Mouse (Mus musculus): ENCODE results near the gene Btn2a2. TPM values are rescaled to one million over a fixed set of nuclear protein-coding genes. Genes with fewer than 3 reads are reported as not detected.

Btn2a2 gene
- polyA plus RNA-seq, 1 experiment from 2014 or later, result 0.14 TPM

- Histone ChIP-seq H3K9ac (ENCODE audit: low read depth, low read length) (no peak overlapping the region), H3K36me3 (ENCODE audit: control insufficient read depth, insufficient read depth, low read length) (no peaks in the 10 kb centered on the region)
- no peak for ATAC-seq
Observed at GRCm38 (mm10) chr13:23462669-23463068, 26.0 kb downstream of the Btn2a2 start.

GRCm38 (mm10) chr13:23462063-23462462, 26.6 kb downstream of the Btn2a2 start:
- no peak for ATAC-seq
- 83% methylated on average over 4 of the region's 4 CpGs for WGBS
- Histone ChIP-seq H3K9me3 (ENCODE audit: control insufficient read depth, low read length) (no peaks in the 10 kb centered on the region), H3K27me3 (replicated peaks; ENCODE audit: control insufficient read depth, insufficient read depth, low read length) (no peaks in the 10 kb centered on the region), H3K4me1 (ENCODE audit: control insufficient read depth, insufficient read depth, low read depth, low read length) (peaks cover 8% of the 10 kb centered on the region), H3K4me2 (ENCODE audit: low read length) (no peak overlapping the region), H3K27ac (ENCODE audit: low read depth, low read length) (no peak overlapping the region), H3K4me3 (ENCODE audit: low read length) (no peak overlapping the region), H3K9ac (ENCODE audit: low read depth, low read length) (no peak overlapping the region), H3K36me3 (ENCODE audit: control insufficient read depth, insufficient read depth, low read length) (no peaks in the 10 kb centered on the region)

More at GRCm38 (mm10) chr13:23462669-23463068, 26.0 kb downstream of the Btn2a2 start:
- H3K4me3 ChIP-seq (ENCODE audit: low read length), result no peak overlapping the region
- no peak overlapping the region for H3K27ac ChIP-seq (ENCODE audit: low read depth, low read length)
- H3K9me3 ChIP-seq (ENCODE audit: control insufficient read depth, low read length), result no peaks in the 10 kb centered on the region
- H3K4me1 ChIP-seq (ENCODE audit: control insufficient read depth, insufficient read depth, low read depth, low read length), result peaks cover 8% of the 10 kb centered on the region
- no peak overlapping the region for H3K4me2 ChIP-seq (ENCODE audit: low read length)
- no peaks in the 10 kb centered on the region for H3K27me3 ChIP-seq (replicated peaks; ENCODE audit: control insufficient read depth, insufficient read depth, low read length)

GRCm38 (mm10) chr13:23459264-23459846, 29.3 kb downstream of the Btn2a2 start:
- WGBS, result 22% methylated on average over 15 of the region's 15 CpGs
- no peaks in the 10 kb centered on the region for H3K9me3 ChIP-seq (ENCODE audit: control insufficient read depth, low read length)
- H3K36me3 ChIP-seq (ENCODE audit: control insufficient read depth, insufficient read depth, low read length), result no peaks in the 10 kb centered on the region
- H3K27ac ChIP-seq (ENCODE audit: low read depth, low read length), result no peak overlapping the region
- ATAC-seq, result no peak
- H3K4me1 ChIP-seq (ENCODE audit: control insufficient read depth, insufficient read depth, low read depth, low read length), result no peaks in the 10 kb centered on the region; the same call in 1 of the 2 replicates
- H3K27me3 ChIP-seq (replicated peaks; ENCODE audit: control insufficient read depth, insufficient read depth, low read length), result no peaks in the 10 kb centered on the region
- H3K4me3 ChIP-seq (ENCODE audit: low read length), result no peak overlapping the region; the same call in 1 of the 2 replicates
- no peak overlapping the region for H3K9ac ChIP-seq (ENCODE audit: low read depth, low read length)
- peak overlapping the region; percentile 38 for H3K4me2 ChIP-seq (ENCODE audit: low read length)

- H3K36me3 ChIP-seq (ENCODE audit: control insufficient read depth, insufficient read depth, low read length), result no peaks in the 10 kb centered on the region
- H3K4me3 ChIP-seq (ENCODE audit: low read length), result peak overlapping the region; percentile 81
- peak overlapping the region; percentile 66 for H3K4me2 ChIP-seq (ENCODE audit: low read length)
- peak overlapping the region; percentile 72 for H3K9ac ChIP-seq (ENCODE audit: low read depth, low read length)
- H3K27ac ChIP-seq (ENCODE audit: low read depth, low read length), result peak overlapping the region; percentile 76; the same call in 1 of the 2 replicates
- no peaks in the 10 kb centered on the region; the same call in none of the 2 replicates for H3K4me1 ChIP-seq (ENCODE audit: control insufficient read depth, insufficient read depth, low read depth, low read length)
- ATAC-seq, result no peak
- H3K9me3 ChIP-seq (ENCODE audit: control insufficient read depth, low read length), result no peaks in the 10 kb centered on the region
- WGBS, result 2% methylated on average over 9 of the region's 9 CpGs
- H3K27me3 ChIP-seq (replicated peaks; ENCODE audit: control insufficient read depth, insufficient read depth, low read length), result no peaks in the 10 kb centered on the region
Observed at GRCm38 (mm10) chr13:23453926-23454325, 34.7 kb downstream of the Btn2a2 start.

GRCm38 (mm10) chr13:23453362-23453862, 35.2 kb downstream of the Btn2a2 start:
- H3K36me3 ChIP-seq (ENCODE audit: control insufficient read depth, insufficient read depth, low read length), result no peaks in the 10 kb centered on the region
- peak overlapping the region; percentile 66 for H3K4me2 ChIP-seq (ENCODE audit: low read length)
- H3K9me3 ChIP-seq (ENCODE audit: control insufficient read depth, low read length), result no peaks in the 10 kb centered on the region
- peak; percentile 89 for ATAC-seq
- H3K9ac ChIP-seq (ENCODE audit: low read depth, low read length), result peak overlapping the region; percentile 72
- peaks cover 4% of the 10 kb centered on the region for H3K4me1 ChIP-seq (ENCODE audit: control insufficient read depth, insufficient read depth, low read depth, low read length)
- peak overlapping the region; percentile 76 for H3K27ac ChIP-seq (ENCODE audit: low read depth, low read length)
- H3K27me3 ChIP-seq (replicated peaks; ENCODE audit: control insufficient read depth, insufficient read depth, low read length), result no peaks in the 10 kb centered on the region
- peak overlapping the region; percentile 81 for H3K4me3 ChIP-seq (ENCODE audit: low read length)
- WGBS, result under 1% methylated on average over 25 of the region's 25 CpGs

GRCm38 (mm10) chr13:23450398-23450797, 38.3 kb downstream of the Btn2a2 start:
- H3K9ac ChIP-seq (ENCODE audit: low read depth, low read length), result peak overlapping the region; percentile 62
- under 1% methylated on average over 15 of the region's 15 CpGs for WGBS
- no peaks in the 10 kb centered on the region for H3K36me3 ChIP-seq (ENCODE audit: control insufficient read depth, insufficient read depth, low read length)
- H3K4me1 ChIP-seq (ENCODE audit: control insufficient read depth, insufficient read depth, low read depth, low read length), result peaks cover 4% of the 10 kb centered on the region
- peak; percentile 28; the same call in 1 of the 2 replicates for ATAC-seq
- peak overlapping the region; percentile 58 for H3K4me3 ChIP-seq (ENCODE audit: low read length)
- H3K27me3 ChIP-seq (replicated peaks; ENCODE audit: control insufficient read depth, insufficient read depth, low read length), result no peaks in the 10 kb centered on the region
- H3K9me3 ChIP-seq (ENCODE audit: control insufficient read depth, low read length), result no peaks in the 10 kb centered on the region
- H3K27ac ChIP-seq (ENCODE audit: low read depth, low read length), result peak overlapping the region; percentile 48; the same call in 1 of the 2 replicates
- peak overlapping the region; percentile 86 for H3K4me2 ChIP-seq (ENCODE audit: low read length)

- ATAC-seq, result no peak
- H3K9me3 ChIP-seq (ENCODE audit: control insufficient read depth, low read length), result no peaks in the 10 kb centered on the region
- peaks cover 7% of the 10 kb centered on the region for H3K4me1 ChIP-seq (ENCODE audit: control insufficient read depth, insufficient read depth, low read depth, low read length)
- no peak overlapping the region for H3K27ac ChIP-seq (ENCODE audit: low read depth, low read length)
- WGBS, result under 1% methylated on average over 24 of the region's 24 CpGs
- H3K9ac ChIP-seq (ENCODE audit: low read depth, low read length), result peak overlapping the region; percentile 48
- peak overlapping the region; percentile 86 for H3K4me2 ChIP-seq (ENCODE audit: low read length)
- no peaks in the 10 kb centered on the region for H3K27me3 ChIP-seq (replicated peaks; ENCODE audit: control insufficient read depth, insufficient read depth, low read length)
- H3K4me3 ChIP-seq (ENCODE audit: low read length), result peak overlapping the region; percentile 58
- H3K36me3 ChIP-seq (ENCODE audit: control insufficient read depth, insufficient read depth, low read length), result no peaks in the 10 kb centered on the region
Observed at GRCm38 (mm10) chr13:23449235-23450095, 39.2 kb downstream of the Btn2a2 start.

GRCm38 (mm10) chr13:23448758-23449157, 39.9 kb downstream of the Btn2a2 start:
- H3K9ac ChIP-seq (ENCODE audit: low read depth, low read length), result peak overlapping the region; percentile 48; the same call in 1 of the 2 replicates
- peaks cover 12% of the 10 kb centered on the region for H3K4me1 ChIP-seq (ENCODE audit: control insufficient read depth, insufficient read depth, low read depth, low read length)
- no peak for ATAC-seq
- peak overlapping the region; percentile 86 for H3K4me2 ChIP-seq (ENCODE audit: low read length)
- no peaks in the 10 kb centered on the region for H3K27me3 ChIP-seq (replicated peaks; ENCODE audit: control insufficient read depth, insufficient read depth, low read length)
- no peak overlapping the region for H3K27ac ChIP-seq (ENCODE audit: low read depth, low read length)
- H3K4me3 ChIP-seq (ENCODE audit: low read length), result peak overlapping the region; percentile 58
- no peaks in the 10 kb centered on the region for H3K36me3 ChIP-seq (ENCODE audit: control insufficient read depth, insufficient read depth, low read length)
- 61% methylated on average over 3 of the region's 3 CpGs for WGBS
- H3K9me3 ChIP-seq (ENCODE audit: control insufficient read depth, low read length), result no peaks in the 10 kb centered on the region

GRCm38 (mm10) chr13:23446498-23446952, 42.1 kb downstream of the Btn2a2 start:
- Histone ChIP-seq H3K4me2 (ENCODE audit: low read length) (peak overlapping the region; percentile 58), H3K9ac (ENCODE audit: low read depth, low read length) (peak overlapping the region; percentile 52), H3K4me3 (ENCODE audit: low read length) (peak overlapping the region; percentile 81), H3K4me1 (ENCODE audit: control insufficient read depth, insufficient read depth, low read depth, low read length) (peaks cover 12% of the 10 kb centered on the region), H3K36me3 (ENCODE audit: control insufficient read depth, insufficient read depth, low read length) (no peaks in the 10 kb centered on the region), H3K27ac (ENCODE audit: low read depth, low read length) (peak overlapping the region; percentile 78), H3K27me3 (replicated peaks; ENCODE audit: control insufficient read depth, insufficient read depth, low read length) (no peaks in the 10 kb centered on the region), H3K9me3 (ENCODE audit: control insufficient read depth, low read length) (no peaks in the 10 kb centered on the region)
- ATAC-seq, result peak; percentile 69
- WGBS, result 0% methylated on average over 16 of the region's 16 CpGs

Measured in hindbrain, embryonic 16.5 days (tissue).